Mouse (Mus musculus) mouse embryonic stem cell (cell line): ENCODE data around the gene Atp8a2.

Source experiments
- in situ Hi-C, 2 experiments: fragments of 300-500 bp; cut with MboI; formaldehyde crosslinking; loops; 1 replicate in 1 of 2; 3 replicates in 1 of 2; pipeline ENCODE4 v1.14.3; 2019 to 2020; ENCODE audit warnings: low sequenced_read_pairs in 2 of 2, low pct_unique_long_range_greater_than_20kb in 1 of 2, mixed read lengths in 1 of 2; ENCODE audit not compliant: unreplicated experiment in 1 of 2

Atp8a2 gene

DNA sequence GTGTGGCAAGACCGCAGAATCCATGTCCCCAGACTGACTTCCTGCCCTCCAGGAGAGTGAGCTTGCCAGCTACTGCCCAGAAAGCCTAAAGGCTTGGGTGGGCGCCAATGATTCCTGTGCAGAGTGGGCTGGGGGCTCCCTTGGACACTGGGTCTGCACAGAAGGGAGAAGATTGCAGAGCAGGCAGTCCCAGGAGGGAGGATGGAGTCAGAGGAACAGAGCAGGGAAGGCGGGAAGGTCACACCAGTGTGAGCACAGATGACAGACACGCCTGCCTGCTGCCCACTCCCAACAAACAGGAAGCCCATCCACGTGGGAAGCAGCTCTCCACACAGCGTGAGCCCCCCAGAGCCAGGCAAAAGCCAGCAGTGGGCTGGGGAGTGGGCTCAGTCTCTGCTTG is 547.6 kb downstream of the Atp8a2 start:
- in situ Hi-C loops = no loop called here

DNA sequence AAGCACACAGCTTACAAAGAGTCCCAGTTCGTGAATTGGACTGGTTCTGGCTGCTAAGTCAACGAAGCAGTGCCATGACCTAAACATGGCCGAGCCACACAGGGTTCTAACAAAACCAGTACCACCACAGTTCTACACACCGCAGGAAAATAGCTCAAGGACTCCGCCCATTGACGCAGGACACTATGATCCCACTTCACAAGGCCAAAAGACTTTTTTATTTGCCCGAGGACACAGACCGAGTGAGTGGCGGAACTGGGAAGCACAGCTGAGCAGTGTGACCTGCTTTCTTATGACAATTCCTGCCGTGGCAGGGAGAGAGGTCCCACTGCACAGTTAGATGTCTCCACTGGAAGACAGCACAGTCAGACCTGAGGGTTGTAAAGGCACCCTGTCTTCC is 548.4 kb downstream of the Atp8a2 start:
- in situ Hi-C loops = no loop called here

DNA sequence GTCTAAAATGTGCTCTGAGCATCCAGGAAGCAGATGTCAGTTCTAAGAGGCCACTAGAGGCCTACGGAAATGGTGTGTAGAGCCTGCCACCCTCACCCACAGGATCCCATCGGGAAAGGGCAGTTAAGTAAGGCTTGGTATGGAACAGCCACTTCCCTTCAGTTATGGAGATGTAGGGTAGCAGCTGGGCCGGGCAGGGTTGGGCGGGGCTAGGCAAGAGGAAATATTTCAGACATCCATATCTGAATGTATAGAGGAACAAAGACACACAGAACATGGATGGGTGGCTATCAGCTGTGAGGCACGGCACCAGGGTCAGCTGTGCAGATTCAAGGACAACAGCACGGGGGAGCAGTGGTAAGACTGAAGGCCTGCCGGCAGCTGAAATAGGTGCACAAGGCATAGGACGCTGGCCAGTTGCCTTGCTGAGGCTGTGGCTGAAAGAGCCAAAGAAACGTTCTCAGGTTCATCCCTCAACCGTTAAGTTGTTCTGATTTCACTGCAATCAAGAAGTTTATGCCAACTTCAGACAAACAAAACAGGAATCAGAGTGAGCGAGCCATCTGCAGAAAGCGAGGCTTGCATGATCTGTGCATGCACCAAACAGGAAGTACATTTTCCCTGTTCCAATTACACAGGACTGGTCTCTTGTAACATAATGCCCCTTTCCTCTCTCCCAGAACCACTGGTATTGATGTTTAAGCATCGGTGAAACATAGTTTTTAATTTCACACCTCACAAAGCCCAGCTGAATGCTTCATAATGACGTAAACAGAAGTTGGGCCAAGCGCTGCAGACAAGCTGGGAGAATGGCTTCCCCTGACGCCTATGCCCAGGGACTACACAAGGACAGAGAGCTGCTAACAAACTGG is 549.9 kb downstream of the Atp8a2 start:
- in situ Hi-C loops = no loop called here

DNA sequence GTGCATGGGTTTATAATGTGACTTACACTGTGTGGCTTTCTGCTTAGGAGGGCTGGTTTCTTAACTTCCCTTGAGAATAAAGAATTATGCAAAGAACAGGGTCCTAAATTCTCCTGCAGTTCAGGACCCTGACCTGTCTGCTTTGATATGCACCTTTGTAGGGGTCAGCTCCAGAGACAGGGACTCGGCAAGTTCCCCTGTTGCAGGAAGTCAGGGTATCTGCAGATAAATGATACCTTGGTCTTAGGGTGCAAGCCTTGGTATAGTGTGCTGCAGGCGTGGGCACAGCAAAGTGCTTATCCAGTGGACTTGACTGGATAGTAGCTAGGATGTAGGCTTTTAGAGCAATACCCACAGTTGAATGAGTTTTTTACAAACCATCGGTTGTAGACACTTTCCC is 552.1 kb downstream of the Atp8a2 start:
- in situ Hi-C loops = no loop called here

DNA sequence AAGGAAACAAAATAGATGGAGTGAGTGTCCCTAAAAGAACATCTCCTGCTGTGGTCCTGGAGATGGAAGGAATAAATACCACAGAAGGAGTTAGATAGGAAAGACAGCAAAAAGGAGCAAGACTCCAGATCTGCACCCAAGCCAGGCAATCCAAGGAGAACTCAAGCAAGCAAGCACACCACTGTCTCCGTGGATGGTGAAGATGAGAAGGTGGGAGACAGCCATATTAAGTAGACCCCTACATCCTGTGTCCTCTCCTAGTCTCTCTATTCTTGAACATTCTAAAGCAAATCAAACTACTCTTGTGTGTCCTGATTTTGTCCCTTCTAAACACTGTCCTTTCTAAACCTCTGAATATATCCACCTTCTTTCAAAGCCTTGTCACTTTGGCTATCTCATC is 552.8 kb downstream of the Atp8a2 start:
- in situ Hi-C loops = no loop called here

DNA sequence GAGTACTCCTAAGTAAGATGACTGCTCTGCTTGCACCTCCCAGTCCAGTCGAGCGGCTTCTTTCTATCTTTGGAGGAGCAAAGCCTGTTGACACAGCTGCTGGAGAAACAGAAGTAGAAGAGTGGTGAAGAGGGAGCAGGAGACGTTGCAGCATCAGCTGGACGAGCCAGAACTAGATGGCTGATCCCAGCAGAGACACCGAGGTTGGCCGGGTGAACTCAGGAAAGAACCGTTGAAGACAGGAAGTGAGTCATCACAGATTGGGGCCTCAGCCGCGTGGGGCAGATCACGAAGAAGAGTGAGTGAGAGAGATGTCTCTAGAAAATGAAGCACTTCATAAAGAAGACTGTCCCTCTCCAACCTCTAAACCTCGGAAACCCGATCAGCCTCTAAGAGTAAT is 553.4 kb downstream of the Atp8a2 start:
- in situ Hi-C loops = no loop called here

DNA sequence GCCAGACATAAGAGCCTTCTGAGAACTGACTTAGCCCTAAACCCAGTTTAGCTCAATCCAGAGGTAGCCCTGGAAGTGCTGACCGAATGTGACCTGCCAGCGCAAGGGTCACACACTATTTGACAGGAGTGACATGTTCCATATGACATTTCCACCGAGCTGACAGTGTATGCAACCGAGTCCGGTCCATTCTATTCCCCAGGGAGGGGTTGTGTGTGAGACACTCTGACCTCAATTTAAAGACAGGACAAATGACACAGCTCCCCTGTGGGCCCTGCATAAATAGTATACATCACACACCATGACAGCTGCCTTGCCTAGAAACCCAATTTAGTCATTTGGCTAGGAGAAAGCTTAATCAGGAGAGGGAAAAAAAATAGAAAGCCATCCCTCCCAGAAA is 555.1 kb downstream of the Atp8a2 start:
- in situ Hi-C loops = no loop called here

DNA sequence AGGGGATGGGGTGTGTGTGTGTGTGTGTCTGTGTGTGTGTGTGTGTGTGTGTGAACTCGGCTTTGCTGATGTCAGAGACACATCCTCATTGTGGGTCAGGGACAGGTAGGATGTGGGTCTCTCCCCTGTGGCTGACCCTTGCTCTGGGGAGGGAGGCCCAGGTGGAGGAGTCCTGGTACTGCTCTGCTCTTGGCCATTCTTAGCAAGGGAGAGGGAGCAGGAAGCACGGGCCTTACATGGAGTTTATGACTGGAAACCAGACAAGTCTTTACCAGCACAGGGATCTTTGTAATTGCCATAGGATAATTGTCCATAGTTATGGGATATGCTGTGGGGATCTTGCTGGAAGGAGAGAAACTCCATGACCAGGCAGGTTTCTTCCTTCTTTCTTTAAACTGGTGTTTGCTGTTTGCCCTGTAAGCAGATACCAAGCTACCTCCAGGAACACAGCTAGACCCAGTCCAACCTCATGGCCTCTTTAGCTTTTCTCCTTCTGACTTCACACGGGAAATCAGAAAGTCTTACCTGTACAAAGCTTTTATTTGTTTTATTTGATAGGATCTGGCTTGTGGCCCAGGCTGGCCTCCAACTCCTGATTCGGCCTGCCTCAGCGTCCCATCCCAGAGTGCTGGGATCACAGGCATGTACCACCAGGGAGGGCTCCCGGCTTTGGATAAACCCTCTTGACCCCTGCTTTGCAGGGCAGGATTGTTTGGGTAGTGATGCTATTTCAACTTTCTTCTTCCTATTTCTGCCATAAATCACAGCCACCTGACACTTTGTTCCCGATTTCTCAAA is 557.9 kb downstream of the Atp8a2 start:
- in situ Hi-C loops = no loop called here

DNA sequence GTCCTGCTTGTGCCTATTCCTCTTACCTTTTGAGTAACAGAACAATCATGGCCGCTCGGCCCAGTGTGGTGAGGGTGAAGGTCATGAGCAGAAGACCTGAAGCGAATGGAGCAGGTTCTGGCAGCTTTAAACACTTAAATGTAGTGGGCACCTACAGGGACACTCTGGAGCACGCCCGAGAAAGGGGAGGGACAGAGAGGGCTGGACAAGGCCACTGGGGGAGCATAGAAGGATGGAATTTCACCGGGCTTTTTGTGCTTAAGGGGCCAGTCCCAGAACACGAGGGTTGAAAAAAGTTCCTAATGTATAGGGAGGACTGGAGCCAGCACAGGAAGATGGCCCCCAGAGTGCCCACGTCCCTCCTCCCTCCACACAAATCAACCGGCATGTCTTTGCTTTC is 563.0 kb downstream of the Atp8a2 start:
- in situ Hi-C loops = no loop called here

DNA sequence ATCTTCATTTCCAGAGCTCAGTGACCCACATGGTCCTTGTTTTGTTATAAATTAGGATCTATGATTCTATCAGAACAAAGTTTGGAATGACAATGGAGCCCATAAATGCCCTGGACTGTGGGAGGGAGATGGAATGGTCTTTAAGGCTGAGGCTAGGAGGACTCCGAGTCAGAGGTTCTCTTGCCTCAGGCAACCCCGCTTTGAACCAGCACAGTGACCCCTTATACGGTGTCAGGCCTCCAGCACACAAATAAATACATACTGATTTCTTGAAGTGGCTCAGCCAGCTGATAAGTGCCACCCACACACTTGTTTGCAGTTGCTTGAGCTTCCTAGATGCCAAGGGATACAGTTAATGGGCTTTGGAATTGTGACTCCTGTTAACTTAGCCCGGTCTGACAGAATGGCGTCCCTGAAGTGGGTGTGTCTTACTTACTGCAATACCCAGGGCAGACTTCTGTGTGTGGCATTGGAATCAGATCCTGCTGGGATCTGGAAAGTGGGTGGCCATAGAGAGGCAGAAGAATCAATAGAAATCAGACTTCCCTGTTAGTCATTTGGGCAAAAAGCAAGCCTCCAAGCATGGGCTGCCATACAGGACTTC is 563.6 kb downstream of the Atp8a2 start:
- in situ Hi-C loops = no loop called here

DNA sequence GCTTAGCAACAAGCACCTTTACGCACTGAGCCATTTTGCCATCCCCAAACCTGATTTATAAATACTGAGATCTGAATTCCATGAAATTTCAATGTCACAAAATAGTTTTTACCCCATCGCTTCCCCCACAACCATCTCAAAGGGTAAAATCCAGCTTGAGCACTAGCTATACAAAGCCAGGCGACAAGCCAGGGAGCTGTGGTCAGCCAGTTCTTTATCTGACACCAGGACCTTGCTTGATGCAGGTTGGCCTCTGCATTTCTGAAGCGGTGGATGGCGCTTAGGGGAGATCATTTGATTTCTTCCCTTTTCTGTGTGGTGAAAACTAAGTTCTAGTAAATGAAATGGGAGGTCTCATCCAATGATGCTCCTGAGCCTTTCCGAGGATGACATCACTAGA is 564.9 kb downstream of the Atp8a2 start:
- in situ Hi-C loops = no loop called here

DNA sequence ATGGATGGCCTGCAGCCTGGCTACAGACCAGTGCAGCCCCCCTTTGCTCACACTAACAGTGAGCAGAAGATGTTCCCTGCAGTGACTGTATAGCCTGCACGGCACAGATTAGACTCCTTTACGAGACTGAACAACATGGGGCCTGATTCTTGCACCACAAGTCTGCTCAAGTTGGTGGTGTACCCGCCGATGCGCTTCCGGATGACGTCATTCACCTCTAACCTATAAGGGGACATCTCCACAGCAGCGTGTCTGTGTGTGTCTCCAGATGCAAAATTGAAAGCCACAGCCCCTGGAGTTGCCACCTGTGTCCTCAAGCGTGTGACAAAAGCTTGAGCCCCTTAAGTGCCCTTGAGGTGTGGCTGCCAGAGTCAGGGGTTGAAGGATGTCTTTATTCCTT is 566.9 kb downstream of the Atp8a2 start:
- in situ Hi-C loops = no loop called here

DNA sequence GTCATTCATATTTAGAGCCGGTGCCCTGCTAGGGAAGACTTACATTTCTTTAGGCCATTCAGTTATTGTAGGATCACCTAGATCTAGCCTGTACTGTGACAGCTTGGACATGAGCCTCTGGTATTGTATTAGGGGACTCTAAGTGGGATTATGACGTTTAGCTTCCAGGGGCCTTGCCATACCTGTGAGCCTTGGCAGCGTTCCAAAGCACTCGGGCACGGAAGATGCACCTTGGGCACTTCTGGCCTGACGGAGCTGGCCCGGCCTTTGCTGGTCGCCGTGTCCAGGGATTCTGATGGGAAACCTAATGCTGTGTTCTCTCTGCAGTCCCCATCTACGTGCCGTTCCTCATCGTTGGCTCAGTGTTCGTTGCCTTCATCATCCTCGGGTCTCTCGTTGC is 567.7 kb downstream of the Atp8a2 start:
- in situ Hi-C loops = no loop called here

DNA sequence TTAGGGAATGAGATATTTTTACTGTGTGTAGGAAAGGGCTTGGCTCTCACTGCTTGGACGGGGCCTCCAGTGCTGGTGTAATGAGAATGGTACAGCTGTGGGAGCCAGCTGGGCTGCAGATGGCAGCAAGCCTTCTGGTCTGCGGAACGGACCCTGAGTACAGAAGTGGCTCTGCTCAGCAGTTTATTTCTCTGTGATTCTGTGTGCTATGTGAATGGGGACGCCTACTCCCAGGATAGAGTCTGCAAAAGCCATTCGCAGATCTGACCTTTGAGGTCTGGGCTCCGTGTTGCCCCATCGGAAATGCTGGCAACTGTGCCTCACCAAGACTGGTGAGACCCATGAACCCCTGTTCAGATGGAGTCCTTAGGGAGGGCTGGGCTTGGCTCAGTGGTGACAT is 569.2 kb downstream of the Atp8a2 start:
- in situ Hi-C loops = no loop called here

DNA sequence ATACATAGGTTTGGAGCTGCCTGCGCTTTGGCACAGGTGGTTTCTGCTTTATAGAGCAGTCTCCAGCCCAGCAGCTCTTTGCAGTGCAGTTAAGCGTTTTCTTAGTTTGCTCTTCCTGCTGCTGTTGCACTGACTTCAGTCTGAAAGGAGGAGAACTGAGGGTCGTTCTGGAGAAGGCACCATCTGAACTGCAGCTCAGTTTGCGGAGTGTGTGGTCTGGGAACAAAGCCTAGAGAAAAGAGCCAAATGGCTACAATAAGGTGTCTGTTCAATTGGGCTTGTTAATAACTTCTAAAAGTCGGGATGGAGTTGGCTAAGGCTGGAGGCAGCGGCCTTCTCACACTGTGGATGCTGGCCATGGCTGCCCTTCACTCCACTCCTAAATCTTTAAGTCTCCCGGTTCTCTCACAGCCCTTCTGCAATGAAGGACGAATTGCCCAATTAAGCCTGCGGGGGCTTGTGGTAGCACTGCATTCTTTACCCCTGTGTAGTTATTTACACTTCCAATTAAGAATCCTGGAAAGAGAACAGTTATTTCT is 569.8 kb downstream of the Atp8a2 start:
- in situ Hi-C loops = no loop called here

DNA sequence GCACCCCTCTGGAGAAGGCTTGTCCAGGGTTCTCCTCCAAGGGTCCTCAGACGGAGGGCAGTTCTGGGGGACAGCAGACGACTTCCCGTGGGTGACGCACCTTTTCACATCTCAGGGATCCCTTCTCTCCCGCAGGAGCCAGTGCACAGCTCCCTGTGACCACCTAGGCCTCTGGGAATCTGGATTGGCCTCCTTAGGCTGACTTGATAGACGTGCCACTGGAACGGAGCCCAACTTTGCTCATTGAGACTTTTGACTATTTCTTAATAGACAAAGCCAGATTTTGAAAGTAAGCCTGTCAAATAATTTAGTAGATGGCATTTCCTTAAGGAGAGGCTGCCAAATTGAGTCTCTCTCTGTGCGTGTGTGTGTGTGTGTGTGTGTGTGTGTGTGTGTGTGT is 570.3 kb downstream of the Atp8a2 start:
- in situ Hi-C loops = no loop called here

DNA sequence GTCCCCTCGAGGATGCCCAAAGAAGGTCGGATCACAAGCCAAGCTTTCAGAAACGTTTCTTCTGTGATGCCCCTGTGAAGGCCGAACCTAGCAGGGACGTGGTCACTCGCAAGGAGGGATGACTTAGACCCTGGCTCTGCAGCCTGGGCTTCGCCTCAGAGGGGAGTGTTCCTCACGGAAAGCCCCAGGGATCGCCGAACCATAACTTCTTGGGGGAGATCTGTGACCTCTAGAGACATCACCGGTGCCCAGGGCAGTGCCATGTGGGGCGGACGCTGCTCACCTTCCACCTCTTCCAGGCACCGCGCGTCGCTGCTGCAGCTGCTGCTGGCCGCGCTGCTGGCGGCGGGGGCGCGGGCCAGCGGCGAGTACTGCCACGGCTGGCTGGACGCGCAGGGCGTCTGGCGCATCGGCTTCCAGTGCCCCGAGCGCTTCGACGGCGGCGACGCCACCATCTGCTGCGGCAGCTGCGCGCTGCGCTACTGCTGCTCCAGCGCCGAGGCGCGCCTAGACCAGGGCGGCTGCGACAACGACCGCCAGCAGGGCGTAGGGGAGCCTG is 571.1 kb downstream of the Atp8a2 start:
- in situ Hi-C loops = no loop called here

DNA sequence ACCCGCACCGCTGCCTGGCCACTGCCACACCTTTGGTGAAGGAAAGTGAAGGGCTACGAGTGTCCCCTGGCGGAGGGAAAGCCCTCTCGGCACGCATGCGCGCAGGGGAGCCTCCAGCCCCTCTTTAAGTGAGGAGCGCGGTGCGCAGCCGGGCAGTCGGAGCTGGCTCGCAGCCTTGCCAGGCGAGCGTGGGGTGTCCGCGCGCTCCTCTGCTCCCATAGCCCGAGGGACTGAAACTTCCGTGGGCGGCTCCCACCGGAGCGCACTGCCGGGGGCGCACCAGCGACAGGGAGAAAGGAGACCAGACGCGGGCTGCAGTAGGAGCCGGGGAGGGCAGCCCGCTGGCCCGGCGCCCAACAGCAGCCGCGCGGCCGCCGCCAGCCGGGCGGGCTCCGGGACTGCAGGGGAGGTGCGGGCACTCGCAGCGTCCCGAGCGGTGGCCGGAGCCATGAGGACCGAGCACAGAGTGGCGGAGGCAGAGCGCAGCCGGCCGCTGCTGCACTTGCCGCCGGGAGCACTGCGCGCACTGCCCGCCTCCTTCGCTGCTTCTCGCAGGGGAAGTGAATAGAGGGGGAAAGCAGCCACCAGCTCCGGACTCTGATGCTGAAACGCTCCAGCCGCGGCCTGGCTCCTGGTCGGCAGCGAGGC is 571.7 kb downstream of the Atp8a2 start, which contains the start of gene Shisa2:
Gene Shisa2, plus strand, starts transcription at position 151 of the 648 bp plus-strand sequence.
- in situ Hi-C loops = no loop called here
